Mouse (Mus musculus) natural killer cell, adult 2 months (primary cell): ENCODE data around the gene Abcg5.

Experiments
- DNase-seq, 2 experiments: peaks; one replicate each; pipeline ENCODE4 v3.0.0; 2022; ENCODE audit warnings: low spot score in 2 of 2

The Abcg5 gene

GRCm38 (mm10) chr17:84682734-84683717 lies at the start of gene Abcg5:
Abcg5 (minus strand) TSS chr17:84683011.
- no peak for DNase-seq

GRCm38 (mm10) chr17:84732612-84733011 lies 49.8 kb upstream of the Abcg5 start:
- no peak for DNase-seq

- DNase-seq: no peak
These were observed 48.5 kb upstream of the Abcg5 start for GRCm38 (mm10) chr17:84731361-84731760.

GRCm38 (mm10) chr17:84729140-84729539 lies 46.3 kb upstream of the Abcg5 start:
- no peak for DNase-seq

GRCm38 (mm10) chr17:84728201-84728911 lies 45.5 kb upstream of the Abcg5 start:
- no peak for DNase-seq

GRCm38 (mm10) chr17:84725163-84725562 lies 42.4 kb upstream of the Abcg5 start:
- no peak for DNase-seq

GRCm38 (mm10) chr17:84724028-84724427 lies 41.2 kb upstream of the Abcg5 start:
- no peak for DNase-seq

- DNase-seq: no peak
These were observed 36.3 kb upstream of the Abcg5 start for GRCm38 (mm10) chr17:84719105-84719504.

- no peak for DNase-seq
These were observed 34.6 kb upstream of the Abcg5 start for GRCm38 (mm10) chr17:84717416-84717815.

GRCm38 (mm10) chr17:84716252-84716872 lies 33.6 kb upstream of the Abcg5 start:
- no peak for DNase-seq

GRCm38 (mm10) chr17:84714930-84715329 lies 32.1 kb upstream of the Abcg5 start:
- DNase-seq: no peak

GRCm38 (mm10) chr17:84713563-84714164 lies 30.9 kb upstream of the Abcg5 start:
- no peak for DNase-seq

GRCm38 (mm10) chr17:84709403-84709851 lies 26.6 kb upstream of the Abcg5 start:
- no peak for DNase-seq

- DNase-seq: no peak
These were observed 26.0 kb upstream of the Abcg5 start for GRCm38 (mm10) chr17:84708818-84709217.

- DNase-seq: no peak
These were observed 24.6 kb upstream of the Abcg5 start for GRCm38 (mm10) chr17:84707407-84707806.

- DNase-seq: peak; percentile 5 to 8
These were observed 15.9 kb upstream of the Abcg5 start for GRCm38 (mm10) chr17:84698727-84699126.

- DNase-seq: no peak
These were observed 13.7 kb upstream of the Abcg5 start for GRCm38 (mm10) chr17:84696537-84696936.

GRCm38 (mm10) chr17:84693741-84694140 lies 10.9 kb upstream of the Abcg5 start:
- no peak for DNase-seq

- no peak for DNase-seq
These were observed 7.3 kb upstream of the Abcg5 start for GRCm38 (mm10) chr17:84690111-84690510.

- no peak for DNase-seq
These were observed 6.5 kb upstream of the Abcg5 start for GRCm38 (mm10) chr17:84689316-84689715.

GRCm38 (mm10) chr17:84688834-84689233 lies 6.0 kb upstream of the Abcg5 start:
- no peak for DNase-seq

GRCm38 (mm10) chr17:84687994-84688393 lies 5.2 kb upstream of the Abcg5 start:
- no peak for DNase-seq
